Mouse (Mus musculus) hindbrain, embryonic 14.5 days (tissue): ENCODE results near the gene Arl5a. TPM values are rescaled to one million over a fixed set of nuclear protein-coding genes. Genes with fewer than 3 reads are reported as not detected.

Experiments used
- ATAC-seq: fragments of 200-750 bp; cut with Nextera tagmentation; 2 replicates; pipeline ENCODE4 v1.8.0; 2017; ENCODE audit warnings: moderate number of reproducible peaks, mild to moderate bottlenecking, moderate TSS enrichment, moderate library complexity; ENCODE audit not compliant: low FRiP score
- DNase-seq: peaks from one replicate; pipeline ENCODE4 v3.0.0-alpha.2; 2015; ENCODE audit warnings: low spot score
- H3K27ac ChIP-seq: fragments of 300-500 bp; sonication (generic); 2 replicates; pipeline ENCODE4 v1.5.1; 2014; ENCODE audit warnings: mild to moderate bottlenecking, moderate library complexity
- H3K27me3 ChIP-seq: fragments of 300-500 bp; sonication (generic); 2 replicates; pipeline ENCODE4 v1.6.1; 2014; ENCODE audit warnings: mild to moderate bottlenecking, low read length, mixed read lengths; ENCODE audit not compliant: control insufficient read depth, insufficient read depth
- H3K36me3 ChIP-seq: fragments of 300-500 bp; sonication (generic); replicated peaks from 2 replicates; pipeline ENCODE4 v1.6.1; 2014; ENCODE audit not compliant: control insufficient read depth, insufficient read depth
- H3K4me1 ChIP-seq: fragments of 300-500 bp; sonication (generic); replicated peaks from 2 replicates; pipeline ENCODE4 v1.6.1; 2014; ENCODE audit warnings: antibody characterized with exemption, low read length, mixed read lengths; ENCODE audit not compliant: control insufficient read depth, insufficient read depth
- H3K4me2 ChIP-seq: fragments of 300-500 bp; sonication (generic); replicated peaks from 2 replicates; pipeline ENCODE4 v1.6.1; 2014; ENCODE audit warnings: mild to moderate bottlenecking, moderate library complexity
- H3K4me3 ChIP-seq: fragments of 300-500 bp; sonication (generic); replicated peaks from 2 replicates; pipeline ENCODE4 v1.5.1; 2014; ENCODE audit warnings: mild to moderate bottlenecking, low read length
- H3K9ac ChIP-seq: fragments of 300-500 bp; sonication (generic); 2 replicates; pipeline ENCODE4 v1.6.1; 2014
- H3K9me3 ChIP-seq: fragments of 300-500 bp; sonication (generic); 2 replicates; pipeline ENCODE4 v1.6.1; 2016; ENCODE audit warnings: low read length; ENCODE audit not compliant: control insufficient read depth
- WGBS: fragments of 180-500 bp; shearing (Covaris S2); extraction: QIAGEN DNeasy Blood & Tissue Kit; methylation state at CpG from one replicate; pipeline ENCODE4 v1.1.7; 2014; 5-methylcytosine and 5-hydroxymethylcytosine counted together
- polyA plus RNA-seq: library from polyadenylated mRNA; unstranded; fragments of >200 nt; fragmentation: Nextera tagmentation; extraction: Ambion mirVana; gene quantifications from 2 replicates; pipeline ENCODE4 v1.2.1, GENCODE M21; 2014

The Arl5a gene
- polyA plus RNA-seq, 1 experiment from 2014 or later: 62.7 TPM

DNA sequence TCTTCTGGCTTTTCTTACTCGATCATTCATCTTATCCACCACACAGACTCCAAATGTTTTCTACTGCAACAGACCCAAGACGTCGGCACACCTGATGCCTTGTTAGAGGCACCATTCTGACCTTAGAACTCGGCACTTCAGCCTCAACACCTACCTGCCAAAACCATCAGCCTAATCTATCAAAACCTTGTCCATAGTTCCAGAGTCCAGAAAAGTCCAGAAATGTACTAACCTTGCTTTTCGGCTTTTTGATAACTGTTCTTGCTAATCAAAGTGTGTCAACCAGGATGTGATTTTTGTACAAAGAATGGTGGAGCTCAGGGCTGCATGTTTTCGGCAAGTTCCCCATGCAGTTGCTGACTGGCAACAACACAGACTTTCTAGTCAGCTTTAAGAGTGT lies 50.0 kb downstream of the Arl5a start:
- H3K4me1 ChIP-seq: no peaks in the 10 kb centered on the region
- DNase-seq (no peak), ATAC-seq (no peak)
- no peaks in the 10 kb centered on the region for H3K27me3 ChIP-seq
- H3K4me3 ChIP-seq: no peak overlapping the region
- H3K9ac ChIP-seq: no peak overlapping the region
- H3K9me3 ChIP-seq: no peaks in the 10 kb centered on the region
- H3K36me3 ChIP-seq: no peaks in the 10 kb centered on the region
- no peak overlapping the region for H3K4me2 ChIP-seq
- H3K27ac ChIP-seq: no peak overlapping the region
- 93% methylated on average over 6 of the region's 6 CpGs for WGBS

DNA sequence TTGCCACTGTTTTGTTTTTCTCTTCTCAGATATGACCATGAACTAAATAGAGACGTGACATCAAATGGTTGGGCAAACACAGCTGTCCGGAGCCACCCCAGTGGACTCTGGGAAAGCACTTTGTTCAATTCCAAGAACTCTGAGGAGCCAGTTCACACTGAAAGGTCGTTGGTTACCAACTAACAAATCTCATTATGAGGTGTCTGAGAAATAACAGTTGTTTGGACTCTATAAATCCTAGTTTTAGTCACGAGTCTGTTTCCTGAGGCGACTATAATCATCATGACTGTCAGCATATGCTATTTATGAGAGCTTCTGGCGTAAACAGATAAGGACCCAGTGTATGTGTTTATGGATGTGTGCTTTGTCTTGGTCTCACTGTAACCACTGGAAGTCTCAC lies 52.2 kb downstream of the Arl5a start:
- Histone ChIP-seq H3K4me3 (no peak overlapping the region), H3K27ac (no peak overlapping the region), H3K9me3 (no peaks in the 10 kb centered on the region), H3K4me2 (no peak overlapping the region), H3K9ac (no peak overlapping the region), H3K27me3 (no peaks in the 10 kb centered on the region), H3K36me3 (no peaks in the 10 kb centered on the region), H3K4me1 (no peaks in the 10 kb centered on the region)
- ATAC-seq (no peak), DNase-seq (no peak)
- 81% methylated on average over 6 of the region's 6 CpGs for WGBS

DNA sequence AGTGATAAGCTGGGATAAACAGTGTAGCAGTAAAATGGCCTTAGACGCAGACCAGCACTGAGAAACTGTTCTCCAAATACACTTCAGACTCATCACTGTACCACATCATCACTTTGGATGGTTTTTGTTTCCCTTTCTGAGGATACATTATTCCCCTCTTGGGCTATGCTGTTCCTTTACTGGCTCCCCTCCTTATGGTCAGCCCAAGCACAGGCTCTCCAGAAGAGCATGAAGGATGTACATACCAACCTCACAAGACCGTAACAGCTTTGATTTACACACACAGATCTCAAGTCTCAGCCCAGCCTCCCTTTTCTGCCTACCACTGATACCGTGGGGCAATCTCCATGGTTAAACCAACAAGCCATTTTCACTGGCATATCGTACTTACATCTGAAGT lies 52.6 kb downstream of the Arl5a start:
- no peaks in the 10 kb centered on the region for H3K4me1 ChIP-seq
- DNase-seq (no peak), ATAC-seq (no peak)
- H3K4me2 ChIP-seq: no peak overlapping the region
- no peaks in the 10 kb centered on the region for H3K36me3 ChIP-seq
- H3K27me3 ChIP-seq: no peaks in the 10 kb centered on the region
- 94% methylated on average over 4 of the region's 4 CpGs for WGBS
- no peaks in the 10 kb centered on the region for H3K9me3 ChIP-seq
- no peak overlapping the region for H3K9ac ChIP-seq
- no peak overlapping the region for H3K4me3 ChIP-seq
- no peak overlapping the region for H3K27ac ChIP-seq

DNA sequence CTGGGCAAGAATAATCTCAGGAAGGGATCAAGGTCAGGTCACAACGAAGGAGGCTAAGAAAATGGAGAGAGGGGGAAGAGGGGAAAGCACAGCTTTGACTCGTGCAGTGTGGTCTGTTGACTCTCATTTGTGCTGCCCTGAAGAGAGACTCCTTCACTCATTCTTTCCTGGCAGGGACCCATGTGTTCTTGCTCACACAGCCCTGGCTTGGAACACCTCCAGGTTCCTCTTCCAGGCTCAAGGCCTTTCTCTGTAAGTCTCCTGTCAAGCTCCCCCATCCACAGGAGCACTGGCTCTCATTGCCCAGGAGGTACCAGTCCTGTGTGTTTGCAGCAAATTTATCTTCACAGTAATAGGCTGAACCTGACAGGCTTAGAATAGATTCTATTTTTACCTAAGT lies 53.6 kb downstream of the Arl5a start:
- no peaks in the 10 kb centered on the region for H3K36me3 ChIP-seq
- no peak overlapping the region for H3K4me2 ChIP-seq
- no peak overlapping the region for H3K9ac ChIP-seq
- ATAC-seq (no peak), DNase-seq (no peak)
- H3K4me3 ChIP-seq: no peak overlapping the region
- 73% methylated on average over 2 of the region's 2 CpGs for WGBS
- H3K27me3 ChIP-seq: no peaks in the 10 kb centered on the region
- no peaks in the 10 kb centered on the region for H3K9me3 ChIP-seq
- H3K27ac ChIP-seq: no peak overlapping the region
- H3K4me1 ChIP-seq: no peaks in the 10 kb centered on the region

DNA sequence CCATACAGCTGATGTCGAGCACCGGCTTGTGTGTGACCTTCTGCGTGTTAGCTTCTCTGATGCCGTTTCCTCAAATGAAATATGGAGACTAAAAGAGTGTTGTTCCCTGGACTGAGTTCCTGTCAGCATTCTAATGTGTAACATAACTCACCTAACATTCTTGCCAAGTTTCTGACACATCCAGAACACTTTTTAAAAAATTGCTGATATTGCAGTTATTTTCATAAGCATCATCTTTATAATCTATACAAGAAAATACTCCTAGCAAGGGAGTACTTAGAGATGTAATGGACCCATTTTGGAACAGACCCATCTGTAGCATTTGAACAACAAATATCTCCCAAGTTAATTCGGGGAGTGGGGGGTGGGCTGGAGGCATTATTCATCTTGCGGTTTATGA lies 55.1 kb downstream of the Arl5a start:
- no peaks in the 10 kb centered on the region for H3K9me3 ChIP-seq
- H3K9ac ChIP-seq: no peak overlapping the region
- H3K4me2 ChIP-seq: no peak overlapping the region
- no peaks in the 10 kb centered on the region for H3K4me1 ChIP-seq
- ATAC-seq (no peak), DNase-seq (no peak)
- H3K4me3 ChIP-seq: no peak overlapping the region
- H3K36me3 ChIP-seq: no peaks in the 10 kb centered on the region
- H3K27ac ChIP-seq: no peak overlapping the region
- 93% methylated on average over 6 of the region's 6 CpGs for WGBS
- H3K27me3 ChIP-seq: no peaks in the 10 kb centered on the region

DNA sequence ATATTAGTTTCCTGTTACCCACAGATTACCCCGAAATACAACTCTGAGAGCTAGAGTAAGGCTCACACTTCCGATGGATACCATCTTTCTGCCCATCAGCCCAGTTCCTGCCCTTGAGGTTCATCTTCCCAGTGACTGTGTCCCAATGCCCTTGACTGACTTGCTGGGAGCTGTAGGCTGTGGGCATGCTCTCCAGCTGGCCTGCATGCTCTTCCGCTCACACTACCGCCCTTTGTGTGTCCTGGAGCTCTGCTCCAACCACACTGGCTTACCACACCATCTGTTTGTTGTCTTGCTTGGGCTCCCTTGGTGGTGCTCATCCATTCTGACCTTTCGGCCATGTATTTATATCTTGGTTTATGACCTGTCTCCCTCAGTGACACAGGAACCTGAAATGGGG lies 57.0 kb downstream of the Arl5a start:
- Histone ChIP-seq H3K27me3 (no peaks in the 10 kb centered on the region), H3K4me3 (no peak overlapping the region), H3K27ac (no peak overlapping the region), H3K9ac (no peak overlapping the region), H3K4me2 (no peak overlapping the region), H3K9me3 (no peaks in the 10 kb centered on the region), H3K36me3 (no peaks in the 10 kb centered on the region), H3K4me1 (no peaks in the 10 kb centered on the region)
- WGBS: 95% methylated on average over 5 of the region's 5 CpGs
- ATAC-seq: no peak
- DNase-seq: no peak

DNA sequence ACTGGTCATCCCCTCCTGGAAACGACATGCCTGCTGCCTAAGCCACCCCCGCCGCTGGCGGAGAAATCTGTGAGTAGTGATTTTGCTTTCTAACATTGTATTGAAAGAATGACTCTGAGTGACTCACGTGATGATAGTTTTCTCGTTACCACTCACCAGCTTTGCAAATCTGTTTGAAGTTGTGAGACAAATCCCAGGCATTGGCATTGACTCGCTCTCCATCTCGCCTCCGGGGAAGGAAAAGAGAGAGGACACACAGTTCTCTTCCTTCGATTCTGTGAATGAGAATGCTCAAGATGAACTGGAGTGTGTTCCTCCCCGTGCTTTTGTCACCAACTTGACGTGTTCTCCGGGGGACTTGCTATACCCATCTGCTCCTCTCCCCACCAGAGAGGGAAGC lies 57.5 kb downstream of the Arl5a start:
- Histone ChIP-seq H3K27ac (no peak overlapping the region), H3K9ac (no peak overlapping the region), H3K36me3 (no peaks in the 10 kb centered on the region), H3K4me2 (no peak overlapping the region), H3K27me3 (no peaks in the 10 kb centered on the region), H3K9me3 (no peaks in the 10 kb centered on the region), H3K4me3 (no peak overlapping the region), H3K4me1 (no peaks in the 10 kb centered on the region)
- DNase-seq (no peak), ATAC-seq (no peak)
- WGBS: 79% methylated on average over 13 of the region's 13 CpGs

DNA sequence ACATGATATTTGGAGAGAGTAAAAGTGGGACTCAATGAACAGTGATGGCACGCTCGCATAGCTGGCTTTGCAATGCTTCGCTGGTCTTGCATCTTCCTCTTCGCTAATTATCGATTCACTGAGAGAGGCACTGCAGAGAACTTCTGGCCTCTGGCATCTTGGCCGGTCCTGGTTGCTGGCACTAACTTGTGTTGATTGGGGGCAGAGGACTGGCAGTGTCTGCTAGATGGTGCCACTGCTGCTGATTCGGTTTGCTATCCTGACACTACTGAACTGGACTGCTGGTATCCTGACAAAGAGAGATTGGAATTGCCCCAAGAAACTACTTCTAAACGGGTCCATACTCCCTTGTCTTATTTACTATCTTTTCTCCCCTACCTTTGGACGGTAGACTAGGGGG lies 63.6 kb downstream of the Arl5a start:
- WGBS: 91% methylated on average over 9 of the region's 9 CpGs
- no peaks in the 10 kb centered on the region for H3K4me1 ChIP-seq
- no peaks in the 10 kb centered on the region for H3K36me3 ChIP-seq
- no peak for ATAC-seq
- no peaks in the 10 kb centered on the region for H3K9me3 ChIP-seq
- H3K4me2 ChIP-seq: no peak overlapping the region
- no peak for DNase-seq
- H3K4me3 ChIP-seq: no peak overlapping the region
- no peak overlapping the region for H3K27ac ChIP-seq
- no peak overlapping the region for H3K9ac ChIP-seq
- no peaks in the 10 kb centered on the region for H3K27me3 ChIP-seq

DNA sequence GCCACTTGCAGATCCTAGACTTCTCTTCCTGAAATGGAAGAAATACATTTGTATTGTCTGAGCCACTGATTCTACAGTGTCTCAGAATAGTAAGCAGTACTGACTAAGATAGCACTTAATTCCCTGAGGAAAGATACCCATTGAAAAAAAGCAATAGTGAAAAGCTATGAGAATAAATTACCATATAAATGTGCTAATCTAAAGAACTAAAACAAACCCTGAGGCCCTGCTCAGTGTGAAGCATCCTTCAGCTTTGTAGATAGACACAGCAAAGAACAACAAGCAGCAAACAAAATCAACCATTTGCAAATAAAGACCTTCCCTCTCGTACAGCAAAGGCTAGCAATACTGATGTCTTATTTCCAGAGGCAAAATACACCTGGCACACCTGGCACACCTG lies 65.0 kb downstream of the Arl5a start:
- no peak for DNase-seq
- 0 out of 2 replicates have a peak, but pooled peaks have one; percentile 48 for ATAC-seq
- H3K4me2 ChIP-seq: no peak overlapping the region

DNA sequence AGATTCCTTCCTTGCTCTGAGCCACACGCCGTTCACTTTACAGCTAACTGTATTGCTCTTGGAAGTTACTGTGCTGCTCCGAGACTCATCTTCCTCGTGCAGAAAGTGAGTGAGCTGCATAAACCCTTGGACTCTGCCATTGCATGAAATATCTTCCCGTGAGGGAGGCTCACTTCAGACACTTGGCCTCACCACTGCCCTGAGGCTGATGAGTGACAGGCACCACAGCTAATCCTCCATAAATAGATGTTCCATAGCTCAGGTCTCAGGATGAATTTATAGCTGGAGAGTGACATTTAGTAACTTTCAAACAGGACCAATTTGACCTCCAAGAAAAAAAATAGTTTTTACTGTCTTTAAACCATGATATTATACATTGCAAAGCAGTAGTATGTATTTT lies 66.5 kb downstream of the Arl5a start:
- H3K27ac ChIP-seq: no peak overlapping the region
- H3K27me3 ChIP-seq: no peaks in the 10 kb centered on the region
- H3K4me3 ChIP-seq: no peak overlapping the region
- DNase-seq (no peak), ATAC-seq (no peak)
- H3K36me3 ChIP-seq: no peaks in the 10 kb centered on the region
- H3K9ac ChIP-seq: no peak overlapping the region
- WGBS: 84% methylated on average over 5 of the region's 5 CpGs
- H3K4me1 ChIP-seq: no peaks in the 10 kb centered on the region
- H3K9me3 ChIP-seq: no peaks in the 10 kb centered on the region
- no peak overlapping the region for H3K4me2 ChIP-seq

More for the DNA sequence above, 65.0 kb downstream of the Arl5a start:
- Histone ChIP-seq H3K27ac (no peak overlapping the region), H3K9ac (no peak overlapping the region), H3K36me3 (no peaks in the 10 kb centered on the region), H3K4me1 (no peaks in the 10 kb centered on the region), H3K4me3 (no peak overlapping the region), H3K9me3 (no peaks in the 10 kb centered on the region), H3K27me3 (no peaks in the 10 kb centered on the region)
- 38% methylated on average over 1 of the region's 1 CpGs for WGBS
